Mouse (Mus musculus) liver, embryonic 11.5 days (tissue): ENCODE measurements around the gene Pgap1. TPM values are rescaled to one million over a fixed set of nuclear protein-coding genes. Genes with fewer than 3 reads are reported as not detected.

ENCODE experiments used
- ATAC-seq: fragments of 200-750 bp; cut with Nextera tagmentation; replicated peaks from 2 replicates; pipeline ENCODE4 v1.8.0; 2017; ENCODE audit warnings: moderate number of reproducible peaks, mild to moderate bottlenecking, moderate TSS enrichment, moderate library complexity; ENCODE audit not compliant: low FRiP score
- DNase-seq: peaks from one replicate; pipeline ENCODE4 v3.0.0-alpha.2; 2017; ENCODE audit warnings: low spot score
- H3K27ac ChIP-seq: fragments of 300-500 bp; sonication (generic); 2 replicates; pipeline ENCODE4 v1.5.1; 2014; ENCODE audit warnings: mild to moderate bottlenecking, low read depth, low read length, control low read depth
- H3K27me3 ChIP-seq: fragments of 300-500 bp; sonication (generic); replicated peaks from 2 replicates; pipeline ENCODE4 v1.6.1; 2014; ENCODE audit warnings: low read length, mixed read lengths; ENCODE audit not compliant: control insufficient read depth, insufficient read depth
- H3K36me3 ChIP-seq: fragments of 300-500 bp; sonication (generic); 2 replicates; pipeline ENCODE4 v1.6.1; 2014; ENCODE audit warnings: mild to moderate bottlenecking, low read length, moderate library complexity, mixed read lengths; ENCODE audit not compliant: control insufficient read depth, insufficient read depth
- H3K4me1 ChIP-seq: fragments of 300-500 bp; sonication (generic); replicated peaks from 2 replicates; pipeline ENCODE4 v1.6.1; 2014; ENCODE audit warnings: low read length, mixed read lengths; ENCODE audit not compliant: control insufficient read depth, insufficient read depth
- H3K4me2 ChIP-seq: fragments of 300-500 bp; sonication (generic); 2 replicates; pipeline ENCODE4 v1.6.1; 2014; ENCODE audit warnings: mild to moderate bottlenecking, control low read depth, moderate library complexity
- H3K4me3 ChIP-seq: fragments of 300-500 bp; sonication (generic); 2 replicates; pipeline ENCODE4 v1.5.1; 2014; ENCODE audit warnings: low read depth, low read length, control low read depth
- H3K9ac ChIP-seq: fragments of 300-500 bp; sonication (generic); 2 replicates; pipeline ENCODE4 v1.6.1; 2014; ENCODE audit warnings: low read depth, low read length, control low read depth
- H3K9me3 ChIP-seq: fragments of 300-500 bp; sonication (generic); 2 replicates; pipeline ENCODE4 v1.6.1; 2016; ENCODE audit warnings: low read length, inconsistent platforms, mixed read lengths; ENCODE audit not compliant: control insufficient read depth
- WGBS: fragments of 180-500 bp; shearing (Covaris S2); extraction: QIAGEN DNeasy Blood & Tissue Kit; methylation state at CpG from one replicate; pipeline ENCODE4 v1.1.7; 2014; 5-methylcytosine and 5-hydroxymethylcytosine counted together
- polyA plus RNA-seq: library from polyadenylated mRNA; unstranded; fragments of >200 nt; fragmentation: Nextera tagmentation; extraction: Ambion mirVana; gene quantifications from 2 replicates; pipeline ENCODE4 v1.2.1, GENCODE M21; 2014

Gene Pgap1
- polyA plus RNA-seq, 1 experiment from 2014 or later = 2.5 TPM

- Histone ChIP-seq H3K4me3 (no peak overlapping the region), H3K27ac (no peak overlapping the region), H3K9ac (no peak overlapping the region), H3K4me2 (no peak overlapping the region), H3K4me1 (no peaks in the 10 kb centered on the region), H3K36me3 (peaks cover 3% of the 10 kb centered on the region; the same call in 1 of the 2 replicates), H3K9me3 (no peaks in the 10 kb centered on the region), H3K27me3 (no peaks in the 10 kb centered on the region)
- no peak for ATAC-seq
- DNase-seq = no peak
- WGBS = 86% methylated on average over 9 of the region's 9 CpGs
These were observed 12.3 kb downstream of the Pgap1 start for GRCm38 (mm10) chr1:54545200-54545599.

- H3K4me2 ChIP-seq = no peak overlapping the region
- no peak overlapping the region for H3K4me3 ChIP-seq
- ATAC-seq (no peak), DNase-seq (no peak)
- no peak overlapping the region for H3K27ac ChIP-seq
- H3K27me3 ChIP-seq = no peaks in the 10 kb centered on the region
- H3K4me1 ChIP-seq = no peaks in the 10 kb centered on the region
- peaks cover 3% of the 10 kb centered on the region; the same call in 1 of the 2 replicates for H3K36me3 ChIP-seq
- H3K9ac ChIP-seq = no peak overlapping the region
- 81% methylated on average over 2 of the region's 2 CpGs for WGBS
- no peaks in the 10 kb centered on the region for H3K9me3 ChIP-seq
These were observed 14.6 kb downstream of the Pgap1 start for GRCm38 (mm10) chr1:54542920-54543319.

GRCm38 (mm10) chr1:54531170-54531569, 26.3 kb downstream of the Pgap1 start:
- Histone ChIP-seq H3K27me3 (no peaks in the 10 kb centered on the region), H3K9me3 (no peaks in the 10 kb centered on the region), H3K27ac (no peak overlapping the region), H3K9ac (no peak overlapping the region), H3K4me2 (no peak overlapping the region), H3K4me1 (no peaks in the 10 kb centered on the region), H3K36me3 (no peaks in the 10 kb centered on the region), H3K4me3 (no peak overlapping the region)
- WGBS = 64% methylated on average over 6 of the region's 6 CpGs
- DNase-seq (no peak), ATAC-seq (no peak)

- no peak overlapping the region for H3K9ac ChIP-seq
- H3K4me3 ChIP-seq = no peak overlapping the region
- H3K4me1 ChIP-seq = no peaks in the 10 kb centered on the region
- H3K9me3 ChIP-seq = no peaks in the 10 kb centered on the region
- no peaks in the 10 kb centered on the region for H3K27me3 ChIP-seq
- H3K4me2 ChIP-seq = no peak overlapping the region
- no peak for ATAC-seq
- no peak overlapping the region for H3K27ac ChIP-seq
- no peaks in the 10 kb centered on the region for H3K36me3 ChIP-seq
- no peak for DNase-seq
- WGBS = 64% methylated on average over 2 of the region's 2 CpGs
These were observed 33.8 kb downstream of the Pgap1 start for GRCm38 (mm10) chr1:54523717-54524116.

GRCm38 (mm10) chr1:54520062-54520577, 37.4 kb downstream of the Pgap1 start:
- Histone ChIP-seq H3K9me3 (no peaks in the 10 kb centered on the region), H3K4me2 (no peak overlapping the region), H3K36me3 (no peaks in the 10 kb centered on the region), H3K27ac (no peak overlapping the region), H3K4me3 (no peak overlapping the region), H3K9ac (no peak overlapping the region), H3K4me1 (no peaks in the 10 kb centered on the region), H3K27me3 (no peaks in the 10 kb centered on the region)
- no peak for DNase-seq
- no peak for ATAC-seq
- WGBS = 81% methylated on average over 5 of the region's 5 CpGs

GRCm38 (mm10) chr1:54513836-54514235, 43.6 kb downstream of the Pgap1 start:
- 88% methylated on average over 1 of the region's 1 CpGs for WGBS

GRCm38 (mm10) chr1:54498496-54498895, 59.0 kb downstream of the Pgap1 start:
- no peak overlapping the region for H3K9ac ChIP-seq
- no peak overlapping the region for H3K4me2 ChIP-seq
- no peak overlapping the region for H3K27ac ChIP-seq
- WGBS = 74% methylated on average over 2 of the region's 2 CpGs
- no peak for ATAC-seq
- H3K36me3 ChIP-seq = no peaks in the 10 kb centered on the region
- no peaks in the 10 kb centered on the region for H3K4me1 ChIP-seq
- no peaks in the 10 kb centered on the region for H3K9me3 ChIP-seq
- DNase-seq = no peak
- no peak overlapping the region for H3K4me3 ChIP-seq
- H3K27me3 ChIP-seq = no peaks in the 10 kb centered on the region

More at GRCm38 (mm10) chr1:54513836-54514235, 43.6 kb downstream of the Pgap1 start:
- H3K9ac ChIP-seq = no peak overlapping the region
- no peak overlapping the region for H3K4me3 ChIP-seq
- H3K36me3 ChIP-seq = no peaks in the 10 kb centered on the region
- H3K27me3 ChIP-seq = no peaks in the 10 kb centered on the region
- no peak overlapping the region for H3K4me2 ChIP-seq
- H3K4me1 ChIP-seq = no peaks in the 10 kb centered on the region
- ATAC-seq (no peak), DNase-seq (no peak)
- no peak overlapping the region for H3K27ac ChIP-seq
- H3K9me3 ChIP-seq = no peaks in the 10 kb centered on the region

- H3K9ac ChIP-seq = no peak overlapping the region
These were observed 61.2 kb downstream of the Pgap1 start for GRCm38 (mm10) chr1:54496254-54496653.

GRCm38 (mm10) chr1:54493496-54493895, 64.0 kb downstream of the Pgap1 start:
- WGBS = 86% methylated on average over 3 of the region's 3 CpGs
- no peak for ATAC-seq

More at GRCm38 (mm10) chr1:54496254-54496653, 61.2 kb downstream of the Pgap1 start:
- Histone ChIP-seq H3K4me1 (no peaks in the 10 kb centered on the region), H3K4me3 (no peak overlapping the region), H3K27me3 (no peaks in the 10 kb centered on the region), H3K4me2 (no peak overlapping the region), H3K9me3 (no peaks in the 10 kb centered on the region), H3K36me3 (no peaks in the 10 kb centered on the region), H3K27ac (no peak overlapping the region)
- DNase-seq = no peak
- WGBS = 57% methylated on average over 1 of the region's 1 CpGs
- ATAC-seq = no peak

More at GRCm38 (mm10) chr1:54493496-54493895, 64.0 kb downstream of the Pgap1 start:
- H3K4me1 ChIP-seq = no peaks in the 10 kb centered on the region
- no peak overlapping the region for H3K27ac ChIP-seq
- no peaks in the 10 kb centered on the region for H3K36me3 ChIP-seq
- DNase-seq = no peak
- H3K27me3 ChIP-seq = no peaks in the 10 kb centered on the region
- no peak overlapping the region for H3K4me2 ChIP-seq
- no peak overlapping the region for H3K9ac ChIP-seq
- H3K4me3 ChIP-seq = no peak overlapping the region
- no peaks in the 10 kb centered on the region for H3K9me3 ChIP-seq
